Mouse (Mus musculus): ENCODE results near the gene Acr.

The Acr gene

GRCm38 (mm10) chr15:89547824-89548601 lies 20.1 kb upstream of the Acr start:
- no peak for DNase-seq (ENCODE audit: low spot score in 2 of 2)

DNA sequence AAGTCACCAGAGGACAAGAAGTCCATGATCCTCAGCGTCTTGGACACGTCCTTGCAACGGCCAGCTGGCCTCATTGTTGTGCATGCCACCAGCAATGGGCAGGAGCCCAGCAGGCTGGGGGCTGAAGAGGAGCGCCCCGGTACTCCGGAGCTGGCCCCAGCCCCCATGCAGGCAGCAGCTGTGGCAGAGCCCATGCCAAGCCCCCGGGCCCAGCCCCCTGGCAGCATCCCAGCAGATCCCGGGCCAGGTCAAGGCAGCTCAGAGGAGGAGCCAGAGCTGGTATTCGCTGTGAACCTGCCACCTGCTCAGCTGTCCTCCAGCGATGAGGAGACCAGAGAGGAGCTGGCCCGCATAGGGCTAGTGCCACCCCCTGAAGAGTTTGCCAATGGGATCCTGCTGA lies 19.3 kb upstream of the Acr start:
- DNase-seq (ENCODE audit: low spot score in 2 of 2) = no peak

GRCm38 (mm10) chr15:89550506-89550905 lies 17.6 kb upstream of the Acr start:
- no peak for DNase-seq (ENCODE audit: low spot score in 2 of 2)

DNA sequence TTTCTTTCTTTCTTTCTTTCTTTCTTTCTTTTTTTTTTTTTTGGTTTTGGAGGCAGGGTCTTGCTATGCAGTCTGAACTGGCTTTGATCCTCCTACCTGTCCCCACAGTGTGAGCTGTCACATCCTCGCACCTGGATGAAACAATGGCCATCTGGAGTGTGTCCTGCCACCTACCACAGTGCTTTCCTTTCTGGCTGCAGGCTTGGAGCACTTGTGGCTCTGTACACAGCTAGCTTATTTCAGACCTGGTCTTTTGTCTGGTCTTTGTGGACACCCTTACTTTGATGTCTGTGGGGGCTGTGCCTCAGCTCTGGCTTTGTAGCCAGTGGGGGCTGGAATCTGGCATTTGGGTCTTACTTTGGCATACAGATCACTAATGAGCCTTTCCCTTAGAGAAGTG lies 16.4 kb upstream of the Acr start:
- no peak for DNase-seq (ENCODE audit: low spot score in 2 of 2)

GRCm38 (mm10) chr15:89555591-89555990 lies 12.5 kb upstream of the Acr start:
- DNase-seq (ENCODE audit: low spot score in 2 of 2) = no peak

GRCm38 (mm10) chr15:89556401-89557178 lies 11.5 kb upstream of the Acr start:
- no peak for DNase-seq (ENCODE audit: low spot score in 2 of 2)

DNA sequence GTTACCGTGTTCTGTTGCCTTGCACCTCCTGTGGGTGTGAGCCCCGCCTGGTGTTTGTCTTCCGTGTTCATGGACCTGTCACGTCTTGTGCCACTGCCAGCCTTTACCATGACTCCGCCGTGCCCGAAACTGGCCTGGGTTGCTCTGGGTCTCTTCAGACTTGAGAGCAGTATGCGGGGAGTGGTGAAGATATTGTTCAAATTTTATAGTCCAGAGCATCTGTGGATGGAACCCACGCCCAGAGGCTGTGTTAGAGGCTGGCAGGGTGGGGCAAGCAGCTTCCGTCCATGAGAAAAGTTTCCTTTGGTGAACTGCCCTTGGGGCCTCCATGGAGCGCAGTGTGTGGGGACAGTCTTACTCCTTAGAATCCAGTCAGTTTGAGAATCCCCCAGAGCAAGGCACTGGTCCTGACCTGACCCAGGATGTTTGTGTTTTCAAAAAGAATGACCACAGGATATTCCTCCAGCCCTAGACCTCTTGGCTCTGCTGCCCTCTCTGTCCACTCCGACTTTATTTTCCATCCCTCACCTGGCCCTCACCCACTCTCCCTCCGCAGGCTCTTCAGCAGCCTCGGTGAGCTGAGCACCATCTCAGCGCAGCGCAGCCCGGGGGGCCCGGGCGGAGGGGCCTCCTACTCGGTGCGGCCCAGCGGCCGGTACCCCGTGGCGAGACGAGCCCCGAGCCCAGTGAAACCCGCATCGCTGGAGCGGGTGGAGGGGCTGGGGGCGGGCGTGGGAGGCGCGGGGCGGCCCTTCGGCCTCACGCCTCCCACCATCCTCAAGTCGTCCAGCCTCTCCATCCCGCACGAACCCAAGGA lies 10.7 kb upstream of the Acr start:
- DNase-seq (ENCODE audit: low spot score in 2 of 2) = no peak

DNA sequence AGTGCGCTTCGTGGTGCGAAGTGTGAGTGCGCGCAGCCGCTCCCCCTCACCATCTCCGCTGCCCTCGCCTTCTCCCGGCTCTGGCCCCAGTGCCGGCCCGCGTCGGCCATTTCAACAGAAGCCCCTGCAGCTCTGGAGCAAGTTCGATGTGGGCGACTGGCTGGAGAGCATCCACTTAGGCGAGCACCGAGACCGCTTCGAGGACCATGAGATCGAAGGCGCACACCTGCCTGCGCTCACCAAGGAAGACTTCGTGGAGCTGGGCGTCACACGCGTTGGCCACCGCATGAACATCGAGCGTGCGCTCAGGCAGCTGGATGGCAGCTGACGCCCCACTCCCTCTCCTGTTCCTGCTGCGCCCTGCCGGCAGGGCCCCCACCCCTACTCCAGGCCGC lies 10.1 kb upstream of the Acr start:
- no peak for DNase-seq (ENCODE audit: low spot score in 2 of 2)

- no peak for DNase-seq (ENCODE audit: low spot score in 2 of 2)
Measured at GRCm38 (mm10) chr15:89559202-89559731, 8.9 kb upstream of the Acr start.

GRCm38 (mm10) chr15:89572147-89572546 lies 4.0 kb downstream of the Acr start:
- DNase-seq (ENCODE audit: low spot score in 2 of 2) = no peak

DNA sequence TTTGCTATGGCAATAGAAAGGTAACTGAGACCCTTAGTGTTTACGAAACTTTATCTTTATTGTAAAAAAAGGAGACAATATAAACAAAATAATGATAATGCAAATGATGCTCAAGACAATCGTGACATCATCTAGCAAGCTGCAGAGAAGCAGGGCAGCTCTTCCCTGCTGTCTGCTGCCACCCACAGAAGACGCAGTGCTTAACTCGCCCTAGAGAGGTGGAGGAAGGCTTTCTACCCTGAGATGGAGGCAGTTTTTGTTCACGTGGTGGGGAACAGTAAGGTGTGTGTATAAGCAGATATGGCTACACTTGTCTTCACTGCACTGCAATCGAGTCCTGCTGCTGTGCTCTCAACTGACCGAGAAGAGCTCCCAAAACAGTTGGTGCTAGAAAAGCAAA lies 14.4 kb downstream of the Acr start:
- no peak for DNase-seq (ENCODE audit: low spot score in 2 of 2)

GRCm38 (mm10) chr15:89585101-89585500 lies 17.0 kb downstream of the Acr start:
- no peak for DNase-seq (ENCODE audit: low spot score in 2 of 2)

- no peak for DNase-seq (ENCODE audit: low spot score in 2 of 2)
Measured at GRCm38 (mm10) chr15:89585631-89586030, 17.5 kb downstream of the Acr start.

DNA sequence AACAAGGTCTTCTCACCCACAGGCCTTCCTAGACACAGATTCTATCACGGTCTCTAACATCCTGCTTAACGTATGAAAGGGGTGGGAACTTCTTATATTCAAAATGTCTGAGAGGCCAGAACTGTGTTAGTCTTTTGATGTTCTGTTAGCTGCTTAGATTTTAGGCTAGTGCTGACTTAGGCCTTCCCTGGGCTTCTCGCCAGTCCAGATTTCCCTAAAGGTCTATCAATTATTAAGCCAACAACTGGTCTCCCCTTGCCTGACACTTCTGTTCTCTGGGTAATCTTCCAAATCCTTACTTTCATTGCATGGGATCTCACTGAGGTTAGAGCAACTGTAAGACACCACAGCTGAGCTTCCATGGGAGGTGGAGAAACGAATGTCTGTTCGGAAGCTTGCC lies 21.0 kb downstream of the Acr start:
- DNase-seq (ENCODE audit: low spot score in 2 of 2) = no peak

DNA sequence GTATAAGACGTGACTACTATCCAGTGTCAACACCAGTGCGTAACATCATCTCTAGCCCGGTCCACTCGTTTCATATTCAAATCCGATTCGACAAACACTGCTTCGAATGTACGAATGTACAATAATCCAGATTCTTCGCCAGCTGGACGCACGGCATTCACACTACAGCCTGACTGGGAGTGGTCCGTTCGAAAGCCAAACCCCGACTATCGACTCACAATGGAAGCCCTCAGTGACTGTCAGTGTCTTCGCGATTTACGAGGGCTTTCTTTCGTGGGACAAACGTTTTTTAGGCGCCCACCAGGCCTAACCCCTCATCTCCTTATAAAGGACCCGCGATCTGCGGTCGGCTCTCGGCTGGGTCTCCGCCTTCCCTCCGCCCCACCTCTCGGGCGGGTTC lies 23.2 kb downstream of the Acr start:
- DNase-seq (ENCODE audit: low spot score in 2 of 2) = no peak

DNA sequence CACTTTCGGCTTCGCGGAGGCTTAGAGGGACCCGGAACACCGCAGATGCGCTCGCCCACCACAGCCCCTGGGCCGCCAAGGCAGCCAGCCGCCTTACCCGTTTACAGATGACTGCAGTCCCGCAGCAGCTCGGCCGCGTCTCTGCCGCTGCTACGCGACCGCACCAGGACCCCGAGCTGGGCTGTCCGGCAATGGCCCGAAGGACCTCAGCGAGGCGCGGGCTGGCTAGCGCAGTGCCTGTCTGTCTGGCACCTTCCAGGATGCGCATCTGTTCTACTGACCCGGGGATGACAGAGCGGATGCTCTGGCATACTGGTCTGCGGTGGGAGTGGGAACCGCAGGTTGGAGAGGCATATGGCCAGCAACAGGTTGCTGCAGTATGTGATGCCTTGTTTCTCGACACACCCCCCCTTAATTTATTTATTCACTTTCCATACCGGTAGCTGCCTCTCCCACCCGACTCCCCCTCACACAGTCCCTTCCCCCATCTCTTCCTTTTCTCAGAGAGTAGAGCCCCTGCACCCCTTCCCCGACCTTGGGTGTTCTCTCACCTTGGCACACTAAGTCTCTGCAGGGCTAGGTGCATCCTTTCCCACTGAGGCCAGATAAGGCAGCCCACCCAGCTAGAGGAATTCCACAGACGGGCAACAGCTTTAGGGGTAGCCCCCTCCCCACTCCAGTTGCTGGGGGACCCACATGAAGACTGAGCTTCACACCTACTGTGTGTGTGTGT lies 23.8 kb downstream of the Acr start, which contains the start of gene Rabl2:
Gene Rabl2 (minus strand): TSS at position 201 of the 733 bp plus-strand sequence.
- DNase-seq (ENCODE audit: low spot score in 2 of 2) = peak; percentile 81 to 84

GRCm38 (mm10) chr15:89592548-89592947 lies 24.4 kb downstream of the Acr start:
- no peak for DNase-seq (ENCODE audit: low spot score in 2 of 2)

DNA sequence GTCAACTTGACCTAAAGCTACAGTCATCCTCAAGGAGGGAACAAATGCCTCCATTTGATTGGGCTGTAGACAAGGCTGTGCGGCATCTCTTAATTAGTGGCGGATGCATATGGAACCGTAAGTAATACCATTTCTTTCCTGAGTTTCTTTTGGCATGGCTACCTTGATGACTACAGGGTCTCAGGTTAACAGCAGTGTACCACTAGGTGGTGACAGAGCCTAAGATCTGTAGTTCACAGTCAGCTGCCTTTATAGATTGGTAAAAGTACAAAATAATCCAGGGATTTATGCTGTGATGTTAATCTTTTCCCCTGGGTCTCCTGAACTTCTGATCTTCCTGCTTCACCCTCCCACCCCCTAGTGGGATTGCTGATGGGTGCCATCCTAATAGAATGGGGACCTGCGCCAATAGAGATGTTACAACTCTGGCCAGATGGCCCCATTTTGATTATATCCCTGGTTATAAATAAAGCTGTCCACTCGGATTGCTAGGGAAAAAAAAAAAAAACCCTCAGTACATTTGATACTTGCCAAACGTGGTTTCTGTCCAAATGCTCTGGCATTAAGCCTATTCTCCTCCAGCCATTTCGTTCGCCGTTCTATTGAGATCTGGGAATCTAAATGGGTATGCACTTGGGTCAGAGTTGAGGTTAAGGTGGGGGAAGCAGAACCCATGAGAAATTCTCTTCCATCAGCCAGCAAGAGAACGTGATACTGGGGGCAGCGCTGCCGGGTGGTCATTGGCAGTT lies 37.9 kb downstream of the Acr start:
- DNase-seq (ENCODE audit: low spot score in 2 of 2) = no peak

GRCm38 (mm10) chr15:89607480-89607879 lies 39.4 kb downstream of the Acr start:
- no peak for DNase-seq (ENCODE audit: low spot score in 2 of 2)

DNA sequence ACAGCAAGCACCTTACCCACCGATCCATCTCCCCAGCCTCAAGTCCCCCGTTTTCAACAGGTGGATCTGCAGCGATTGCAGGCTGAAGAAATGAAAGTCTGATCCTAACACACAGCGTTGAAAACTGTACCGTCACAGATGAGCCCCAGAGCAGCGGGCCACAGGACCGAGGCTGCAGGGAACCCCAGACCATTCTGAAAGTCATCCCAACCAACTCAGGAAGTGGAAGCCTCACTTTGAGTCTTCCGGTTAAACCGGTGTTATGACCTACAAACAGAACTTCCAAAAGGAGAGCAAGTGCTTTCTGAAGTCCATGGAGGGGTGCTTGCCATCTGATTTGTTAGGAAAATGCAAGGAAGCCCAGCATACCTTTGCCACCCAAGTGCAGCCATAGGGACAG lies 39.8 kb downstream of the Acr start:
- no peak for DNase-seq (ENCODE audit: low spot score in 2 of 2)
